8 mouse cellular contexts compared by ENCODE assay signal in the genomic region with DNA sequence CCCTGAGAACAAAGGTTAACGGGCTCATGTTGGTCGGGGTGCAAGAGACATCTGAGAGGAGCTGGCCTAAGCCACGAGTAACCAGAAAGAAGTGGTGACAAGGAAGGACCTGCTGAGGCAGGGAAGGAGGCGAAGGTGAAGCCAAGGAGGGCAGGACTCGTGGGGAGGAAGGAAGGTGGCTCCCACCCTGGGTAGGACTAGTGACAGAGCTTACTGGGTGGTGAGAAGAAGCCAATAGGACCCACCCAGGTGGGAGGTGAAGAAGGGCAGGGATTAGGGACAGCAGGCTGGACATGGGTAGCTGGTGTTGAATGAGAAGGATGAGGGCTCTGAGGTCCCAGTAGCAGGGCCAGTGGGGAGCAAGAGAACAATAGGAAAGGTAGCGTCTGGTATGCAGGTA. TPM values are rescaled to one million over a fixed set of nuclear protein-coding genes. Genes with fewer than 3 reads are reported as not detected.
DNase-seq lines count a peak whose midpoint lies in the region; ATAC-seq and TF ChIP-seq lines count a peak whose summit lies in the region.

No protein-coding gene starts in this region.

- no peak for TF ChIP-seq CTCF in heart, adult 2 months (IDR thresholded peaks at IDR 0.05)
- no peak for TF ChIP-seq CTCF in stomach, postnatal 0 days (IDR thresholded peaks at IDR 0.05; ENCODE audit: low read depth)

- no peak for ATAC-seq in stomach, embryonic 15.5 days (ENCODE audit: insufficient read depth, low FRiP score, low read depth)
- ATAC-seq in stomach, postnatal 0 days (ENCODE audit: low FRiP score, low TSS enrichment) = no peak
- ATAC-seq in limb, embryonic 12.5 days (ENCODE audit: insufficient number of reproducible peaks, insufficient read depth, low FRiP score, low TSS enrichment, low read depth) = no peak
- no peak for ATAC-seq in activated CD4-positive, CD25-positive, alpha-beta regulatory T cell, adult 4 months

- no peak overlapping the region for H3K4me3 ChIP-seq in heart, adult 2 months
- H3K4me3 ChIP-seq in stomach, embryonic 15.5 days (replicated peaks) = no peak overlapping the region
- H3K4me3 ChIP-seq in stomach, postnatal 0 days (ENCODE audit: low read depth, low read length) = no peak overlapping the region
- peak overlapping the region; percentile 46 for H3K4me3 ChIP-seq in limb, embryonic 12.5 days (replicated peaks)

- 54% methylated on average over 6 of the region's 6 CpGs for WGBS in heart, adult 2 months
- WGBS in stomach, embryonic 15.5 days = 41% methylated on average over 6 of the region's 6 CpGs
- WGBS in stomach, postnatal 0 days = 50% methylated on average over 6 of the region's 6 CpGs
- 22% methylated on average over 6 of the region's 6 CpGs for WGBS in limb, embryonic 12.5 days

- DNase-seq in heart, adult 2 months = no peak
- no peak for DNase-seq in heart, adult 8-10 months (ENCODE audit: low spot score)
- DNase-seq in stomach, postnatal 0 days (ENCODE audit: low spot score) = no peak
- no peak for DNase-seq in B cell, adult 2 months
- no peak for DNase-seq in urinary bladder, postnatal 4 days (ENCODE audit: low spot score in 2 of 2)

- TF ChIP-seq POLR2A in heart, adult 2 months (IDR thresholded peaks at IDR 0.05; ENCODE audit: insufficient read depth, low read depth, low read length) = no peak

- H3K4me1 ChIP-seq in heart, adult 2 months (ENCODE audit: control insufficient read depth, insufficient read depth, low read length) = no peaks in the 10 kb centered on the region; the same call in 1 of the 2 replicates
- peaks cover 47% of the 10 kb centered on the region for H3K4me1 ChIP-seq in stomach, embryonic 15.5 days
- peaks cover 4% of the 10 kb centered on the region for H3K4me1 ChIP-seq in stomach, postnatal 0 days (replicated peaks; ENCODE audit: control insufficient read depth, insufficient read depth)
- peaks cover 52% of the 10 kb centered on the region for H3K4me1 ChIP-seq in limb, embryonic 12.5 days (replicated peaks)

- H3K27ac ChIP-seq in heart, adult 2 months = peak overlapping the region; percentile 57
- no peak overlapping the region for H3K27ac ChIP-seq in stomach, embryonic 15.5 days
- no peak overlapping the region for H3K27ac ChIP-seq in stomach, postnatal 0 days (replicated peaks)
- H3K27ac ChIP-seq in limb, embryonic 12.5 days = 0 out of 2 replicates have a peak overlapping the region, but pooled peaks have one; percentile 81

- no peaks in the 10 kb centered on the region for H3K9me3 ChIP-seq in stomach, embryonic 15.5 days
- H3K9me3 ChIP-seq in stomach, postnatal 0 days (ENCODE audit: control insufficient read depth, low read length) = no peaks in the 10 kb centered on the region
- no peaks in the 10 kb centered on the region for H3K9me3 ChIP-seq in limb, embryonic 12.5 days

- no peak for TF ChIP-seq EP300 in heart, adult 2 months (IDR thresholded peaks at IDR 0.05; ENCODE audit: insufficient read depth, low read depth, low read length)
- TF ChIP-seq EP300 in stomach, postnatal 0 days (optimal IDR thresholded peaks at IDR 0.05) = no peak

- intact Hi-C loops in heart, adult 2 months (cut with DNase I) = no loop called here

- H3K9ac ChIP-seq in heart, adult 2 months (ENCODE audit: low read depth, low read length) = no peak overlapping the region
- no peak overlapping the region for H3K9ac ChIP-seq in stomach, embryonic 15.5 days
- H3K9ac ChIP-seq in stomach, postnatal 0 days (ENCODE audit: low read length) = no peak overlapping the region
- H3K9ac ChIP-seq in limb, embryonic 12.5 days (replicated peaks) = peak overlapping the region; percentile 66

- H3K79me2 ChIP-seq in heart, adult 2 months (replicated peaks; ENCODE audit: control insufficient read depth, insufficient read depth, low read length) = no peaks in the 10 kb centered on the region

- no peaks in the 10 kb centered on the region for H3K27me3 ChIP-seq in heart, adult 2 months (ENCODE audit: control insufficient read depth, insufficient read depth, low read length)
- H3K27me3 ChIP-seq in stomach, embryonic 15.5 days (replicated peaks) = no peaks in the 10 kb centered on the region
- H3K27me3 ChIP-seq in stomach, postnatal 0 days (ENCODE audit: control insufficient read depth, insufficient read depth, low read length) = no peaks in the 10 kb centered on the region
- H3K27me3 ChIP-seq in limb, embryonic 12.5 days = no peaks in the 10 kb centered on the region; the same call in 1 of the 2 replicates

- H3K36me3 ChIP-seq in heart, adult 2 months (ENCODE audit: control insufficient read depth, insufficient read depth, low read length) = no peaks in the 10 kb centered on the region
- peaks cover 9% of the 10 kb centered on the region; the same call in 1 of the 2 replicates for H3K36me3 ChIP-seq in stomach, embryonic 15.5 days
- H3K36me3 ChIP-seq in stomach, postnatal 0 days (ENCODE audit: control insufficient read depth, insufficient read depth, low read length) = no peaks in the 10 kb centered on the region; the same call in 1 of the 2 replicates
- peaks cover 37% of the 10 kb centered on the region for H3K36me3 ChIP-seq in limb, embryonic 12.5 days

- H3K4me2 ChIP-seq in stomach, embryonic 15.5 days = peak overlapping the region; percentile 26; the same call in 1 of the 2 replicates
- H3K4me2 ChIP-seq in stomach, postnatal 0 days (replicated peaks; ENCODE audit: low read depth) = no peak overlapping the region
- peak overlapping the region; percentile 92 for H3K4me2 ChIP-seq in limb, embryonic 12.5 days

RNA-seq across cellular contexts. Expression of gene Syngap1, which starts 12.1 kb away (rescaled TPM):
- 1 to 10 TPM; 4.1 to 4.2 TPM for total RNA-seq in heart, adult 2 months (2021)
- 6.7 and 9.0 TPM in 2 replicates for polyA plus RNA-seq in heart, adult 2 months (2012; rRNA removed)
- total RNA-seq in heart, adult 8-10 months (2022) = 1 to 10 TPM; 3.6 to 5.2 (median 4.7) TPM
- 2.0 and 2.2 TPM in 2 replicates for polyA plus RNA-seq in stomach, embryonic 15.5 days (2015; fragmentation: Nextera tagmentation; extraction: Ambion mirVana)
- 0.61 and 0.70 TPM in 2 replicates for polyA plus RNA-seq in stomach, postnatal 0 days (2015; fragmentation: Nextera tagmentation; extraction: Ambion mirVana)
- 3.4 and 4.0 TPM in 2 replicates for polyA plus RNA-seq in limb, embryonic 12.5 days (2016; fragmentation: Nextera tagmentation; extraction: Ambion mirVana)
- polyA plus RNA-seq in activated CD4-positive, CD25-positive, alpha-beta regulatory T cell, adult 4 months (2017; shearing (Covaris generic)) = not detected

RNA-seq across cellular contexts. Expression of gene Cuta, which starts 13.8 kb away (rescaled TPM):
- total RNA-seq in heart, adult 2 months (2021) = 10 to 100 TPM; 78.6 to 94.2 TPM
- 85.1 and 96.6 TPM in 2 replicates for polyA plus RNA-seq in heart, adult 2 months (2012; rRNA removed)
- total RNA-seq in heart, adult 8-10 months (2022) = 10 to 100 TPM; 91.9 to 98.0 (median 95.8) TPM
- polyA plus RNA-seq in stomach, embryonic 15.5 days (2015; fragmentation: Nextera tagmentation; extraction: Ambion mirVana) = 179 and 191 TPM in 2 replicates
- 157 and 163 TPM in 2 replicates for polyA plus RNA-seq in stomach, postnatal 0 days (2015; fragmentation: Nextera tagmentation; extraction: Ambion mirVana)
- polyA plus RNA-seq in limb, embryonic 12.5 days (2016; fragmentation: Nextera tagmentation; extraction: Ambion mirVana) = 173 and 188 TPM in 2 replicates
- polyA plus RNA-seq in activated CD4-positive, CD25-positive, alpha-beta regulatory T cell, adult 4 months (2017; shearing (Covaris generic)) = 100 to 1,000 TPM; 147 to 198 TPM

RNA-seq across cellular contexts. Expression of gene Zbtb9, which starts 19.8 kb away (rescaled TPM):
- 1 to 10 TPM; 1.5 to 3.5 TPM for total RNA-seq in heart, adult 2 months (2021)
- 2.4 and 2.8 TPM in 2 replicates for polyA plus RNA-seq in heart, adult 2 months (2012; rRNA removed)
- total RNA-seq in heart, adult 8-10 months (2022) = 1 to 10 TPM in 3 of 4 experiments, not detected in 1; 1.5 to 3.4 (median 2.2) TPM
- 13.3 and 14.9 TPM in 2 replicates for polyA plus RNA-seq in stomach, embryonic 15.5 days (2015; fragmentation: Nextera tagmentation; extraction: Ambion mirVana)
- polyA plus RNA-seq in stomach, postnatal 0 days (2015; fragmentation: Nextera tagmentation; extraction: Ambion mirVana) = 6.9 and 7.8 TPM in 2 replicates
- polyA plus RNA-seq in limb, embryonic 12.5 days (2016; fragmentation: Nextera tagmentation; extraction: Ambion mirVana) = 15.8 and 17.8 TPM in 2 replicates
- 1 to 10 TPM; 8.6 to 9.8 TPM for polyA plus RNA-seq in activated CD4-positive, CD25-positive, alpha-beta regulatory T cell, adult 4 months (2017; shearing (Covaris generic))

RNA-seq across cellular contexts. Expression of gene Phf1, which starts 20.3 kb away (rescaled TPM):
- total RNA-seq in heart, adult 2 months (2021) = 10 to 100 TPM; 17.8 to 18.1 TPM
- polyA plus RNA-seq in heart, adult 2 months (2012; rRNA removed) = 35.3 and 36.8 TPM in 2 replicates
- 10 to 100 TPM; 15.4 to 20.7 (median 16.1) TPM for total RNA-seq in heart, adult 8-10 months (2022)
- polyA plus RNA-seq in stomach, embryonic 15.5 days (2015; fragmentation: Nextera tagmentation; extraction: Ambion mirVana) = 8.5 and 8.7 TPM in 2 replicates
- polyA plus RNA-seq in stomach, postnatal 0 days (2015; fragmentation: Nextera tagmentation; extraction: Ambion mirVana) = 4.7 and 5.8 TPM in 2 replicates
- polyA plus RNA-seq in limb, embryonic 12.5 days (2016; fragmentation: Nextera tagmentation; extraction: Ambion mirVana) = 10.7 and 12.5 TPM in 2 replicates
- polyA plus RNA-seq in activated CD4-positive, CD25-positive, alpha-beta regulatory T cell, adult 4 months (2017; shearing (Covaris generic)) = 10 to 100 TPM; 10.4 to 13.5 TPM

RNA-seq across cellular contexts. Expression of gene Kifc5b, which starts 36.3 kb away (rescaled TPM):
- total RNA-seq in heart, adult 2 months (2021) = under 1 TPM; 0.26 to 0.36 TPM
- polyA plus RNA-seq in heart, adult 2 months (2012; rRNA removed) = 0.62 and 0.79 TPM in 2 replicates
- under 1 TPM; 0.29 to 0.81 (median 0.48) TPM for total RNA-seq in heart, adult 8-10 months (2022)
- 6.1 and 7.6 TPM in 2 replicates for polyA plus RNA-seq in stomach, embryonic 15.5 days (2015; fragmentation: Nextera tagmentation; extraction: Ambion mirVana)
- polyA plus RNA-seq in stomach, postnatal 0 days (2015; fragmentation: Nextera tagmentation; extraction: Ambion mirVana) = 1.5 and 1.6 TPM in 2 replicates
- 9.5 and 10.5 TPM in 2 replicates for polyA plus RNA-seq in limb, embryonic 12.5 days (2016; fragmentation: Nextera tagmentation; extraction: Ambion mirVana)
- polyA plus RNA-seq in activated CD4-positive, CD25-positive, alpha-beta regulatory T cell, adult 4 months (2017; shearing (Covaris generic)) = 1 to 10 TPM; 2.0 to 4.5 TPM

Comparison
In these comparisons a context has a peak if more than half of its experiments do, and no peak if none do; other contexts are left out.
1. H3K27ac ChIP-seq: peak in heart, adult 2 months (single experiment) and limb, embryonic 12.5 days (single experiment); none in stomach, embryonic 15.5 days (single experiment) and stomach, postnatal 0 days (single experiment).